ENCODE assay signal across 42 mouse cellular contexts in the genomic region with DNA sequence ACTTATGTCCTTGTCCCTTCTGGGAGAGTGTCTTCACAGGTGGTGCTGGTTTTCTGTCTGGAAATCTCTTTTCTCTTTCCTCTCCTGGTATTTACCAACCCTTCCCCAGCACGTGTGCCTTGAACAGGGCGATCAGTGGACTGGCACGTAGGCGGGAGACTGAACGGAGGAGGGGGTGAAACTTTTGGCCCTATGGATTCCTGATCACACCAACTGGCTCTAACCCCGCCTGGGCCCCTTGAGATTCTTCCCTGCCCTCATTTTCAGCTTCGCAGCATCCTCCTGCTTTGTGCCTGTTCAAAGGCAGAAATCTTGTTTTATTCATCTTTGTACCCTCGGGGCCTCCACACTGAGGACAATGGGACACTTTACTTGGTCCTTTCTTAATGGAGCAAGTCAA. TPM values are rescaled to one million over a fixed set of nuclear protein-coding genes. Genes with fewer than 3 reads are reported as not detected.
DNase-seq lines count a peak whose midpoint lies in the region; ATAC-seq and TF ChIP-seq lines count a peak whose summit lies in the region.
"Had no signal": no experiment of that assay in that cellular context is flagged by ENCODE, and none has a peak within 500 bp of the region (broad histone marks: within the 10 kb centered on the region; RNA-seq: fewer than 3 reads in every experiment).

No protein-coding gene starts in this region.

- H3K4me3 ChIP-seq in forebrain, embryonic 14.5 days (ENCODE audit: low read depth, low read length) = no peak overlapping the region
- H3K4me3 ChIP-seq in forebrain, embryonic 13.5 days = no peak overlapping the region
- no peak overlapping the region for H3K4me3 ChIP-seq in midbrain, embryonic 10.5 days
- no peak overlapping the region for H3K4me3 ChIP-seq in midbrain, postnatal 0 days (ENCODE audit: low read depth, low read length)
- H3K4me3 ChIP-seq: hindbrain, embryonic 15.5 days; kidney, embryonic 15.5 days; neural tube, embryonic 12.5 days had no signal

- 0 out of 2 replicates have a peak overlapping the region, but pooled peaks have one; percentile 14 for H3K27ac ChIP-seq in forebrain, embryonic 14.5 days (ENCODE audit: low read depth, low read length)
- no peak overlapping the region for H3K27ac ChIP-seq in forebrain, embryonic 13.5 days
- H3K27ac ChIP-seq in midbrain, embryonic 10.5 days (replicated peaks) = peak overlapping the region; percentile 63
- no peak overlapping the region for H3K27ac ChIP-seq in midbrain, postnatal 0 days (ENCODE audit: low read depth, low read length)
- H3K27ac ChIP-seq: hindbrain, embryonic 15.5 days; kidney, embryonic 15.5 days; liver, embryonic 14.5 days; macrophage; neural tube, embryonic 12.5 days had no signal

- no peaks in the 10 kb centered on the region for H3K9me3 ChIP-seq in forebrain, embryonic 14.5 days (replicated peaks; ENCODE audit: control insufficient read depth, low read length)
- H3K9me3 ChIP-seq in forebrain, embryonic 13.5 days (replicated peaks) = no peaks in the 10 kb centered on the region
- H3K9me3 ChIP-seq in midbrain, embryonic 10.5 days (replicated peaks) = no peaks in the 10 kb centered on the region
- H3K9me3 ChIP-seq in midbrain, postnatal 0 days (ENCODE audit: low read length) = no peaks in the 10 kb centered on the region
- H3K9me3 ChIP-seq: hindbrain, embryonic 15.5 days; kidney, embryonic 15.5 days; neural tube, embryonic 12.5 days had no signal

- peaks cover 10% of the 10 kb centered on the region for H3K4me1 ChIP-seq in forebrain, embryonic 14.5 days (ENCODE audit: control insufficient read depth, insufficient read depth, low read length)
- H3K4me1 ChIP-seq in forebrain, embryonic 13.5 days = peaks cover 18% of the 10 kb centered on the region
- H3K4me1 ChIP-seq in midbrain, embryonic 10.5 days = peaks cover 19% of the 10 kb centered on the region
- H3K4me1 ChIP-seq in midbrain, postnatal 0 days (ENCODE audit: insufficient read depth, low read length) = 0 out of 2 replicates have a peak, but pooled peaks cover 3% of the 10 kb centered on the region

- no peaks in the 10 kb centered on the region for H3K36me3 ChIP-seq in forebrain, embryonic 14.5 days (ENCODE audit: control insufficient read depth, insufficient read depth, low read length)
- H3K36me3 ChIP-seq in forebrain, embryonic 13.5 days (ENCODE audit: poor library complexity, severe bottlenecking) = no peaks in the 10 kb centered on the region
- no peaks in the 10 kb centered on the region for H3K36me3 ChIP-seq in midbrain, embryonic 10.5 days
- no peaks in the 10 kb centered on the region for H3K36me3 ChIP-seq in midbrain, postnatal 0 days (ENCODE audit: insufficient read depth, low read length)
- H3K36me3 ChIP-seq: hindbrain, embryonic 15.5 days; kidney, embryonic 15.5 days; neural tube, embryonic 12.5 days had no signal

- TF ChIP-seq CTCF in midbrain, postnatal 0 days (IDR thresholded peaks at IDR 0.05) = no peak

- no peak overlapping the region for H3K4me2 ChIP-seq in forebrain, embryonic 14.5 days (ENCODE audit: low read length)
- no peak overlapping the region for H3K4me2 ChIP-seq in forebrain, embryonic 13.5 days
- no peak overlapping the region for H3K4me2 ChIP-seq in midbrain, postnatal 0 days (ENCODE audit: low read depth, low read length, poor library complexity, severe bottlenecking)
- H3K4me2 ChIP-seq: hindbrain, embryonic 15.5 days; kidney, embryonic 15.5 days; neural tube, embryonic 12.5 days had no signal

- H3K27me3 ChIP-seq in forebrain, embryonic 14.5 days (replicated peaks; ENCODE audit: control insufficient read depth, insufficient read depth, low read length) = no peaks in the 10 kb centered on the region
- no peaks in the 10 kb centered on the region for H3K27me3 ChIP-seq in forebrain, embryonic 13.5 days
- no peaks in the 10 kb centered on the region for H3K27me3 ChIP-seq in midbrain, embryonic 10.5 days (ENCODE audit: low read depth, poor library complexity, severe bottlenecking)
- H3K27me3 ChIP-seq in midbrain, postnatal 0 days (ENCODE audit: insufficient read depth, low read length) = no peaks in the 10 kb centered on the region
- H3K27me3 ChIP-seq: hindbrain, embryonic 15.5 days; kidney, embryonic 15.5 days; neural tube, embryonic 12.5 days had no signal

- DNase-seq in forebrain, embryonic 14.5 days (ENCODE audit: low spot score) = no peak
- no peak for DNase-seq in midbrain, embryonic 10.5 days (ENCODE audit: low spot score)
- no peak for DNase-seq in midbrain, postnatal 0 days (ENCODE audit: low spot score)
- DNase-seq in testis, postnatal 10 days (ENCODE audit: low spot score) = peak; percentile 29
- DNase-seq in testis, postnatal 14 days (ENCODE audit: low spot score) = no peak
- DNase-seq in frontal cortex, postnatal 10 days (ENCODE audit: low spot score in 2 of 2) = no peak
- DNase-seq: adrenal gland, adult 2 months; B cell, adult 2 months; cerebellum, adult 2 months; cerebellum, postnatal 14 days; heart, postnatal 36 days; kidney, adult 18-20 months; kidney, postnatal 25 days; liver; lung, adult 2 months; lung, postnatal 10 days; right cerebral cortex, postnatal 14 days; thymus, postnatal 14 days had no signal

- ATAC-seq in forebrain, embryonic 14.5 days = no peak
- ATAC-seq in forebrain, embryonic 13.5 days = no peak
- ATAC-seq in midbrain, postnatal 0 days (ENCODE audit: low FRiP score) = no peak
- ATAC-seq: activated CD4-positive, CD25-positive, alpha-beta regulatory T cell, adult 4 months had no signal

- WGBS in forebrain, embryonic 14.5 days = 18% methylated on average over 8 of the region's 8 CpGs
- 30% methylated on average over 8 of the region's 8 CpGs for WGBS in forebrain, embryonic 13.5 days
- 51% methylated on average over 8 of the region's 8 CpGs for WGBS in midbrain, embryonic 10.5 days
- WGBS in midbrain, postnatal 0 days = 26% methylated on average over 8 of the region's 8 CpGs

- no peak overlapping the region for H3K9ac ChIP-seq in forebrain, embryonic 14.5 days (ENCODE audit: low read length)
- H3K9ac ChIP-seq in forebrain, embryonic 13.5 days = no peak overlapping the region
- H3K9ac ChIP-seq in midbrain, postnatal 0 days (replicated peaks; ENCODE audit: low read length, poor library complexity, severe bottlenecking) = no peak overlapping the region
- H3K9ac ChIP-seq: hindbrain, embryonic 15.5 days; kidney, embryonic 15.5 days; liver, embryonic 14.5 days; neural tube, embryonic 12.5 days had no signal

RNA-seq across cellular contexts. Expression of gene Slc10a4, which starts 12.3 kb away (rescaled TPM):
- 15.6 and 16.5 TPM in 2 replicates for polyA plus RNA-seq in forebrain, embryonic 14.5 days (2014; fragmentation: Nextera tagmentation; extraction: Ambion mirVana)
- polyA plus RNA-seq in forebrain, embryonic 13.5 days (2015; fragmentation: Nextera tagmentation; extraction: Ambion mirVana) = 14.0 and 14.4 TPM in 2 replicates
- 1.9 and 6.6 TPM in 2 replicates for polyA plus RNA-seq in midbrain, embryonic 10.5 days (2016; fragmentation: Nextera tagmentation; extraction: Ambion mirVana)
- total RNA-seq in midbrain, postnatal 0 days (2014; rRNA removed) = 17.0 and 19.9 TPM in 2 replicates
- polyA plus RNA-seq in midbrain, postnatal 0 days (2015; fragmentation: Nextera tagmentation; extraction: Ambion mirVana) = 24.4 and 32.6 TPM in 2 replicates
- total RNA-seq: gastrocnemius, adult 8-10 months; gastrocnemius, postnatal 4 days; megakaryocyte-erythroid progenitor cell, adult 5-6 weeks had no signal
- polyA plus RNA-seq: activated CD4-positive, CD25-positive, alpha-beta regulatory T cell, adult 4 months; macrophage had no signal

RNA-seq across cellular contexts. Expression of gene Gm10135, which starts 19.9 kb away (rescaled TPM):
- polyA plus RNA-seq in forebrain, embryonic 14.5 days (2014; fragmentation: Nextera tagmentation; extraction: Ambion mirVana) = not detected in 2 replicates
- not detected in 2 replicates for polyA plus RNA-seq in forebrain, embryonic 13.5 days (2015; fragmentation: Nextera tagmentation; extraction: Ambion mirVana)
- not detected in 2 replicates for polyA plus RNA-seq in midbrain, embryonic 10.5 days (2016; fragmentation: Nextera tagmentation; extraction: Ambion mirVana)
- not detected in 2 replicates for total RNA-seq in midbrain, postnatal 0 days (2014; rRNA removed)
- polyA plus RNA-seq in midbrain, postnatal 0 days (2015; fragmentation: Nextera tagmentation; extraction: Ambion mirVana) = not detected in 2 replicates
- total RNA-seq: adrenal gland, adult 2 months; adrenal gland, postnatal 4 days; gastrocnemius, adult 8-10 months; gastrocnemius, postnatal 4 days; heart, postnatal 36 days; layer of hippocampus, adult 18-20 months; layer of hippocampus, postnatal 10 days; left cerebral cortex, adult 18-20 months; left cerebral cortex, postnatal 14 days had no signal
- polyA plus RNA-seq: activated CD4-positive, CD25-positive, alpha-beta regulatory T cell, adult 4 months; adrenal gland, adult 2 months; cerebellum, adult 2 months; cortical plate, adult 2 months; embryonic facial prominence, embryonic 11.5 days; heart, embryonic 16.5 days; hindbrain, embryonic 15.5 days; intestine, embryonic 14.5 days; kidney, embryonic 15.5 days; limb, embryonic 11.5 days; liver, embryonic 14.5 days; lung, adult 2 months; macrophage; neural tube, embryonic 12.5 days; small intestine, adult 2 months; stomach, embryonic 14.5 days; testis, adult 2 months; urinary bladder, adult 2 months had no signal

Comparison
In these comparisons a context has a peak if more than half of its experiments do, and no peak if none do; other contexts are left out.
1. H3K27ac ChIP-seq: peak in forebrain, embryonic 14.5 days (single experiment) and midbrain, embryonic 10.5 days (single experiment); none in forebrain, embryonic 13.5 days (single experiment) and midbrain, postnatal 0 days (single experiment).